Mouse (Mus musculus) forebrain, embryonic 15.5 days (tissue): Measurements from ENCODE around the gene Cbarp. TPM values are rescaled to one million over a fixed set of nuclear protein-coding genes. Genes with fewer than 3 reads are reported as not detected.

Experiments
- ATAC-seq: fragments of 200-750 bp; cut with Nextera tagmentation; replicated peaks from 2 replicates; pipeline ENCODE4 v1.8.0; 2017; ENCODE audit warnings: mild to moderate bottlenecking, moderate TSS enrichment, moderate library complexity
- H3K27ac ChIP-seq: fragments of 300-500 bp; sonication (generic); replicated peaks from 2 replicates; pipeline ENCODE4 v1.5.1; 2015; ENCODE audit warnings: mild to moderate bottlenecking, inconsistent platforms
- H3K27me3 ChIP-seq: fragments of 300-500 bp; sonication (generic); 2 replicates; pipeline ENCODE4 v1.6.1; 2015; ENCODE audit warnings: inconsistent platforms
- H3K36me3 ChIP-seq: fragments of 300-500 bp; sonication (generic); 2 replicates; pipeline ENCODE4 v1.6.1; 2015; ENCODE audit warnings: mild to moderate bottlenecking, inconsistent platforms
- H3K4me1 ChIP-seq: fragments of 300-500 bp; sonication (generic); 2 replicates; pipeline ENCODE4 v1.6.1; 2015; ENCODE audit warnings: inconsistent platforms
- H3K4me2 ChIP-seq: fragments of 300-500 bp; sonication (generic); replicated peaks from 2 replicates; pipeline ENCODE4 v1.6.1; 2015; ENCODE audit warnings: mild to moderate bottlenecking, inconsistent platforms
- H3K4me3 ChIP-seq: fragments of 300-500 bp; sonication (generic); 2 replicates; pipeline ENCODE4 v1.5.1; 2015; ENCODE audit warnings: mild to moderate bottlenecking, inconsistent platforms
- H3K9ac ChIP-seq: fragments of 300-500 bp; sonication (generic); replicated peaks from 2 replicates; pipeline ENCODE4 v1.6.1; 2015; ENCODE audit warnings: mild to moderate bottlenecking, inconsistent platforms
- H3K9me3 ChIP-seq: fragments of 300-500 bp; sonication (generic); 2 replicates; pipeline ENCODE4 v1.6.1; 2016; ENCODE audit warnings: inconsistent platforms
- WGBS: fragments of 180-500 bp; shearing (Covaris S2); methylation state at CpG from one replicate; pipeline ENCODE4 v1.1.7; 2015; ENCODE audit warnings: mixed read lengths; 5-methylcytosine and 5-hydroxymethylcytosine counted together
- polyA plus RNA-seq: library from polyadenylated mRNA; unstranded; fragments of >200 nt; fragmentation: Nextera tagmentation; extraction: Ambion mirVana; gene quantifications from 2 replicates; pipeline ENCODE4 v1.2.1, GENCODE M21; 2015

Gene Cbarp
- polyA plus RNA-seq, 1 experiment from 2014 or later, result 39.5 TPM

DNA sequence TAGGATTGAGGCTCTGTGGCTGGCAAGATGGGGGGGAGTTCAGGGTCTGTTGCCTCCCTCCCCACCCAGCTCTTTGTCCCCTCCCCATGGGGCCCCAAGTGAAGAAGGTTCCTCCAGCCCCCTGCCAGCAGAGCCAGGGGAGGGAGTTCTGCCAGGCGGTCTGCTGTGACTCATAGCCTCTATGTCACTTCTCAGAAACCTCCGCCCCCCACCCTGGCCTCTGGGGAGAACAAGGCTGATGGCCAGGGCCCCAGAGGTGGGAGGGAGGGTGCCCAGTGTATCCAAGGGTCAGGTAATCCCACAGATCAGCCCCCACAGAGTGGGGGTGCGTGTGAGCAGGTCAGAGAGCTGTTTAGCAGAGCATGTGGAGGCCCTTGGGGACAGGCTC is 12.2 kb upstream of the Cbarp start:
- 46% methylated on average over 3 of the region's 3 CpGs for WGBS
- H3K36me3 ChIP-seq, result peaks cover 56% of the 10 kb centered on the region

DNA sequence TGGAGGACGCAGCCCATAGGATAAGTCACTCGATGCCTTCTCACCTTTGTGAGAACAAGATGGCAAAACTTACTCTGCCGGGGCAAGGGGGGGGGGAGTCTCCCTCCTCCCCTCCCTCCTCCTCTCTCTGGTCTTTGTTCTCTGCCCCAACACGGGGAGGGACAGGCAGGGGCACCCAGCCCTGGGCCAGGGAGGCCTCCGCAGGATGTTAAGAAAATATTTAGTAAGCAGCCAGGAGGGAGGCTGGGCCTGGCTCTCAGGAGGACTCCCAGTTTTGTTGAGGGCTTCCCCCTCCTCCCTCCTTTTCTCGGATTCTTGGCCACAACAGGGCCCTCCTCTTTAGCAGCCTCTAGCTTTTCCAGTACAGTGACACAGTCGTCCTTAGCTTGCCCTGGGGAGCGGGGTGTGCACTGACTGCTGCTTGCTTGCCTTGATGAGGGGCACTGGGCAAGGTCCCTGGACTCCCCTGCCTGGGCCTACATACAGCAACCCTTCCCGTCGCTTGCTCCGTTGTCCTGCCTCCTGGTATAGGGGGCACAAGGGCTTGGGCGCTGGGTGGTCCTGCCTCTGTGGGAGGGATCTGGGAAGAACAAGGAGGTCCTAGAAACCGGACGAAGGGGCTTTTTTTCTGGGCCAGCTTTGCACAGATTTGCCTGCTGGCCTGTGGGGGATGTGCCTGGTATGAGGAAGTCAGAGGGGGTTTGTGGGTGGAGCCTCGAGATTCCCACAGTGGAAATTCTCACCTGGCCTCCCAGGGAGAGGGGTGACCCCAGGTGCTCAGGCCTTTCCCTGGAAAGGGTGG is 11.6 kb upstream of the Cbarp start:
- 2% methylated on average over 15 of the region's 15 CpGs for WGBS
- no peak for ATAC-seq
- peaks cover 62% of the 10 kb centered on the region for H3K4me1 ChIP-seq

More for the DNA sequence above, 12.2 kb upstream of the Cbarp start:
- Histone ChIP-seq H3K27ac (peak overlapping the region; percentile 100), H3K9me3 (no peaks in the 10 kb centered on the region), H3K4me1 (peaks cover 66% of the 10 kb centered on the region), H3K4me2 (peak overlapping the region; percentile 96), H3K27me3 (no peaks in the 10 kb centered on the region), H3K4me3 (peak overlapping the region; percentile 80), H3K9ac (peak overlapping the region; percentile 99)
- no peak for ATAC-seq

DNA sequence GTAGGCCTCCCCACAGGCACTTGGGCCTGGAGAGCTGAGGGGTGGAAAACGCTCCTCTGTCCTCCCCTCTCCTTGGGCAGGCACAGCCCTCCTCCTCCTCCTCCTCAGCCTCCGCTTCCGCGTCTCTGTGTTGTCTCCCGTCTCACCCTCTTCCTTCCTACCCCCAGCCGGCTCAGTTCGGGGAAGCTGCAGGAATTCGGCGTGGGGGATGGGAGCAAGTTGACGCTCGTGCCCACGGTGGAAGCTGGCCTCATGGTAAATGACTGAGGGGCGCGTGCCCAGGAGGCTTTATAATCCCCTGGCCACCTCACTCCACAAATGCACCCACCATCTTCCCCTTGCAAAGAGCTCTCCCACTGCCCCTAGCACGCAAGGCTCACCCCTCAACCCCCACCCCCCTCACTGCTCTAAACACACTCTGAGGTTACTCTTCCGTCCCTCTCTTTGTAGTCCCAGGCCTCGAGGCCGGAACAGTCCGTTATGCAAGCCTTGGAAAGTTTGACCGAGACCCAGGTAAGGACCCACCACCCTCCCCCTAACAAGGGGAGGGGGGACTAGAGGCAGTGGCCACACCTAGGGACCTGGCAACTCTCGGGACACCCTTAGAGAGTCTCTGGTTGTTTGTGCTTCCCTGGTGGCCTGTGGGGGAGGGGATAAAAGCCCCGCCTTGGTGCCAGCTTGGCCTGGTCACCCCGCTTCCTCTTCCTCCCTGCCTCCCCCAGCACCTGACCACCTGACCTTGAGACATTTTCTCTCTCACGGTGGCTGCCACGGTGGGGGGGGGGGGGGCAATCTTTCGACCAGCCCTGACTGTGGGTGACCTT is 10.8 kb upstream of the Cbarp start:
- WGBS, result under 1% methylated on average over 26 of the region's 26 CpGs
- peak overlapping the region; percentile 100 for H3K27ac ChIP-seq
- ATAC-seq, result no peak
- H3K4me3 ChIP-seq, result peak overlapping the region; percentile 80
- H3K27me3 ChIP-seq, result no peaks in the 10 kb centered on the region
- peak overlapping the region; percentile 99 for H3K9ac ChIP-seq
- H3K4me2 ChIP-seq, result peak overlapping the region; percentile 96
- peaks cover 54% of the 10 kb centered on the region for H3K4me1 ChIP-seq
- H3K36me3 ChIP-seq, result peaks cover 45% of the 10 kb centered on the region
- no peaks in the 10 kb centered on the region for H3K9me3 ChIP-seq

More for the DNA sequence above, 11.6 kb upstream of the Cbarp start:
- H3K27ac ChIP-seq, result peak overlapping the region; percentile 100
- H3K4me2 ChIP-seq, result peak overlapping the region; percentile 96
- H3K27me3 ChIP-seq, result no peaks in the 10 kb centered on the region
- peak overlapping the region; percentile 80 for H3K4me3 ChIP-seq
- H3K36me3 ChIP-seq, result peaks cover 53% of the 10 kb centered on the region
- peak overlapping the region; percentile 99 for H3K9ac ChIP-seq
- H3K9me3 ChIP-seq, result no peaks in the 10 kb centered on the region

DNA sequence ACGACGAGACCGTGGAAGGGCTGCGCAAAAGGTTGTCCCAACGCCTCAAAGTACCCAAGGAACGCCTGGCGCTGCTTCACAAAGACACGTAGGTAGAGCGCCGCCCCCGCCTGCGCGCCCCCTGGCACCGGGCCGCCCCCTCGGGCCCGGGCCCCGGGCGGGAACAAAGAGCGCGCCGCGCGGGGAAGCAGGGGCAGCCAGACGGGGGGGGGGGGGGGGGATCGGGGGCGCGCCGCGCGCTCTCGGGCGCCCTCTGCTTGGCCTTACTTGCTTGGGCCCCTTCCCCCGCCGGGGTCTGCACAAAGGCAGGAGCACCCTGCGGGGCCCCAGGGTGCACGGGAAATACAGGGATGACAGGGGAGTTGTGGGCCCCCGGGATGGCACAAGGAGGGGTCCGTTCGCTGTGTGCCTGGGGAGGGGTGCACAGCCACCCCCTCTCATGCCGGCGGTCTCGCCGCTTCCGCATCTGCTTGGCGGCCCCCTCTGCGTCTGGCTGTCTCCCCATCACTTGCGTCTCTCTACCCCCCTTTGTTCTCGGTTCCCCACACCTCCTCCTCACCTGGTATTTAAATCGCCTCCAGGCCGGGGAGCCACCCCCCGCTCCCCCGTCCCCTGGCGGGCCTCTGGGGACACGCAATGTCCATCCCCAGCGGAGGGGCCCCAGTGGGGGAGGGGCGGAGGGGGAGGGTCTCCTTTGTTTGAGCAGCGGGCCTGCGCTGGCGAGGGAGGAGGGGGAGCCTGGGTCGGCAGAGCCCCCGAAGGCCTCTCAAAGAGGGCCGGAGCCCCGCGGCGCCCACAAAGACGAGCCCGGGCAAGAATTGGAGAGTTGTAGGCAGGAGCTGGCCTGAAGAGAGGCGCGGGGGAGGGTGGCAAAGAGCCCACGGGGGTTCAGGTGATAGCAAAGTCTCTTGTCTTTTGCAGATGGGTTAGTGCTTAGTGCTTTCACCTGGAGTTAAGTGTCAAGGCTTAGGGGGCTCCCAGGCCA is 9.9 kb upstream of the Cbarp start:
- Histone ChIP-seq H3K9ac (peak overlapping the region; percentile 99), H3K9me3 (no peaks in the 10 kb centered on the region), H3K36me3 (peaks cover 36% of the 10 kb centered on the region), H3K4me2 (peak overlapping the region; percentile 96), H3K27me3 (no peaks in the 10 kb centered on the region), H3K4me1 (peaks cover 53% of the 10 kb centered on the region), H3K27ac (peak overlapping the region; percentile 100), H3K4me3 (peak overlapping the region; percentile 80)
- ATAC-seq, result 0 out of 2 replicates have a peak, but pooled peaks have one; percentile 2
- WGBS, result 0% methylated on average over 47 of the region's 71 CpGs

DNA sequence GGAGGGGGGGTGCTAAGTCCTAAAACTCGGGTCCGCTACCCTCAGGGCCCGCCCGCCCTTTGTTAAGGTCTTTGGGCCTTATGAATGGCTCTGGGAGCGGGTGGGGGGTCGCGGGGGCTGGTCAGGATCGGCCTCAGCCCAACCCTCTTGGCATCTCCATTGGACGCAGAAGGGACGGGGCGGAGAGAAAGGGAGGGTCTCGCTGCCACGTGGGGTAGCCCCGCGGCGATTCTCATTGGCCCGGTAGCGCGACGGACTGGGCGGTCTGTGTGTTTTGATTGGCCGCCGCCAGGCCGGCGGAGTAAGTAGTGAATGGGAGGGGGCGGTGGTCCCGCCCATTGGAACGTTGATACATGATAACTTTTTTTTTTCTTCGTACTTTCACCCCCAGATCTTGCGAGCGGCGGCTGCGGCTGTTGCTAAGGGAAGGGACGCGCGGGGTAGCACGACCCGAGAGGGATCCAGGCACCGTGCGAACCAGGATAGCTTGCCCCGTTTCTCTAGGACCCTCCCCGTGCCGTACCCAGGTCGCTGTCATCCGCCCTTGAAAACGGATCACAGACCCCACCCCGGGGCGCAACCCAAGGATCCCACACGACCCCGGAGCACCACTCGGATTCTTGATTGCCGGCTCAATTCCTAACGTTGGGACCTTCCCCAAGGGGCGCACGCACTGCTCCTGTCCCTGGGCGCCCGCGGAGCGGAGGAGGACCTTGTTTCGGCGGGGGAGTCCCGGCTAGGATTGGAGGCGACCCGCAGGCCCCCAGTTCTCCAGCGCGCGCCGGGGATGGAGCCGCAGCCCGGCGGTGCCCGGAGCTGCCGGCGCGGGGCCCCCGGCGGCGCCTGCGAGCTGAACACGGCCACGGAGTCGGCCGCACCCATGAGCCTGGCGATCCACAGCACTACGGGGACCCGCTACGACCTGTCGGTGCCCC is 8.9 kb upstream of the Cbarp start:
- H3K4me3 ChIP-seq, result peak overlapping the region; percentile 80
- ATAC-seq, result peak; percentile 84
- H3K4me2 ChIP-seq, result peak overlapping the region; percentile 96
- under 1% methylated on average over 81 of the region's 88 CpGs for WGBS
- H3K9me3 ChIP-seq, result no peaks in the 10 kb centered on the region
- H3K9ac ChIP-seq, result peak overlapping the region; percentile 99
- no peaks in the 10 kb centered on the region for H3K27me3 ChIP-seq
- H3K36me3 ChIP-seq, result peaks cover 34% of the 10 kb centered on the region
- peaks cover 50% of the 10 kb centered on the region for H3K4me1 ChIP-seq
- peak overlapping the region; percentile 100 for H3K27ac ChIP-seq

DNA sequence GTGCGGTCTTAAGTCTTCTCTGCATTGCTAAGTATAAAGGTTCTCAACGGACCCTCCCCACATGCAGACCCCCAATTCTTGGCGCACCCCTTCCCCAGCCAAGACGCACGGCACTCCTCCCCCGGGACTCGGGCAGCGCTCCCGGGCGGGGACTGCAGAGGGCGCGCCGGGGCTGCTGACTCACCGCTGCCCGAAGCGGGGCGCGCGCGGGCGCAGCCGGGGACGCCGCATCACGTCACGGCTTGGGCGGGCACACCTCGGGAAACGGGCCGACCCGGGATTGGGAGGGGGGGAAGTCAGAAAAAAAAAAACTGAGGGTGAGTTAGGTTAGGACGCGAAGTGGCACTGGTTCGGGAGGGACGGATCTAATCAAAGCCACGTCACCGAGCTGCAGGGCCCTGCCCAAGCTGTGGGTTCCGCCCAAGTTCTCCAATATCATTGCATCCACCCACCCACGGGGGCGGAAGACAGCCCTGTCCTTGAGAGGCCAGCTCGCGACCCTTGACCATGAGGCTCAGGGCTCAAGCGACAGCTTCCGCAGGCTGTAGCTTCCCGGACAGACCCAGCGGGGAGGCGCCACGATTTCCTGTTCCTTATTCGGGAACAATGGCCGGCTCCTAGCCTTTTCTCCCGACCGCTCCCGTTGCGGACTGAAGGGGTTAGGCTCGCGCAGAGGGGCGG is 8.1 kb upstream of the Cbarp start:
- H3K36me3 ChIP-seq, result peaks cover 34% of the 10 kb centered on the region
- H3K9me3 ChIP-seq, result no peaks in the 10 kb centered on the region
- ATAC-seq, result peak; percentile 47
- H3K4me1 ChIP-seq, result peaks cover 42% of the 10 kb centered on the region
- under 1% methylated on average over 57 of the region's 57 CpGs for WGBS
- no peaks in the 10 kb centered on the region for H3K27me3 ChIP-seq
- peak overlapping the region; percentile 100 for H3K27ac ChIP-seq
- peak overlapping the region; percentile 98 for H3K9ac ChIP-seq
- peak overlapping the region; percentile 66 for H3K4me2 ChIP-seq
- peak overlapping the region; percentile 80 for H3K4me3 ChIP-seq

DNA sequence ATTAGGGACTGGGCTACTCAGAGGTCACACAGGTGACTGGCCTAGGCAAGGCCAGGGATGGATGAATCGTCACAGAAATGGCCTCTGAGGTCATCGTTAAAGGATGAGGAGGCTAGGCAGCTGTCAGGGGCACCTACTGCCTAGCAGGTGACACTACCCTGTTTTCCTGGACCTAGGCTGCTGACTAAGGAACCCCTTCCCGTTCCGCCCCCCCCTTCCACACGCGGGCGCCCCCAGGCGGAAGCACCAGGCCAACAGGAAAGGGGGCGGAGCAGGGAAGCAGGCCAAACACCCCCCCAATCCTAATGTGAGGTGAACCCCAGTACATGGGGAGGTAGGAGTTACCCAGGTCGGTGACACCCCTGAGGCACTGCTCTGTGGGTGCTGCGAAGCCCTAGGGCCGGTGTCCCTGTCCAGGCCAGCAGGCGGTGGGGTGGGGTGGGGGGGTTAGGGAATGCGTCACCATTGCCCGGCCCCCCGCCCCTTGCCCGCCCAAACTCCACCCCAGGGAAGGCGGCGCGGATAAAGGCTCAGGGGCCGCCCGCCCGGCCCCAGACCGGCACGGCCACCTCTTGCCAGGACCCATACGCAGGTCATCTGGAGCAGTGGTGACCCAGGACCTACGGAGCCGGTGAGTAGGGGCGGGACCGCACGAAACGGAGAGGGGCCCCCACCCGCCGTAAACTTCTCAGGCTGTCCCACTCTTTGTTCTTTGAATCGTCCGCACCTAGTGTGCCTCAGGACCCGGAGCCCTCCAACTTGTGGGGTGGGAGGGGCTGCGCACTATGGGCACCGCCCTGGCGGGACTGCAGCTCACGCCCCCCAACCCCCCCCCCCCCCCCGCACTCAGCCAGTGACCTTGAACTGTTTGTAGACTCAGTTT is 7.3 kb upstream of the Cbarp start, which contains the start of gene Midn:
Gene Midn (plus strand): TSS at position 554 of the 883 bp plus-strand sequence.
- Histone ChIP-seq H3K9ac (peak within 1 kb of the TSS; percentile 98), H3K4me1 (peaks cover 41% of the 10 kb centered on the region)
- WGBS, result under 1% methylated on average over 41 of the region's 42 CpGs

DNA sequence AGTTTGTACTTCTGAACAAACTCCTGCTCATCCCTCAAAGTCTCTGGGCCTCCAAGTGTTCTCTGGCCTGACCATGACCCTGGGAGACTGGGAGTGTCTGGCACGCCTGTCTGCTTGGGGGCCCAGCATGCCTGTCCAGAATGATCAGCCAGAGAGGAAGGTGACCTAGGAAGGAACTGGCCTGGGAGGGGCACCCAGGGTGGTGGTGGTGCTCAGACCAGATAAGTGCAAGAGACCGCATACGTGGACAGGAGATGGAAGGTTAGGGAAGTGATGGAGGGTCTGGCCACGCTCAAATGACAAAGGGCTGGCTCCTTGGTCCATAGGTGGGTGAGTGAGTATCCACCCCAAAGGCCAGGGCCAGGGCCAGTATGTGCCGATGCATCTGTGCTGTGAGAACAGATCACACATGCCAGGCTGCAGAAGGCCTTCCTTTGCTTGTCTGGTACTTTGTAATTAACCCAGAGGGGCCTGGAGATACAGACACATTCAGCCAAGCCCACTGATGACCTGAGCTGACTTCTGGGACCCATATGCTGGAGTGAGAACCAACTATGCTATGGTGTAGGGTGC is 6.6 kb upstream of the Cbarp start:
- Histone ChIP-seq H3K9ac (no peak overlapping the region), H3K36me3 (peaks cover 25% of the 10 kb centered on the region), H3K4me1 (peaks cover 39% of the 10 kb centered on the region), H3K9me3 (no peaks in the 10 kb centered on the region), H3K4me2 (peak overlapping the region; percentile 66), H3K4me3 (peak overlapping the region; percentile 80), H3K27ac (peak overlapping the region; percentile 100), H3K27me3 (no peaks in the 10 kb centered on the region)
- no peak for ATAC-seq
- WGBS, result 77% methylated on average over 5 of the region's 5 CpGs

More for the DNA sequence above, 7.3 kb upstream of the Cbarp start, which contains the start of gene Midn:
- peak within 1 kb of the TSS; percentile 100 for H3K27ac ChIP-seq
- H3K36me3 ChIP-seq, result peaks cover 28% of the 10 kb centered on the region
- ATAC-seq, result peak; percentile 20
- no peaks in the 10 kb centered on the region for H3K9me3 ChIP-seq
- no peaks in the 10 kb centered on the region for H3K27me3 ChIP-seq
- H3K4me3 ChIP-seq, result peak within 1 kb of the TSS; percentile 80
- peak within 1 kb of the TSS; percentile 66 for H3K4me2 ChIP-seq

DNA sequence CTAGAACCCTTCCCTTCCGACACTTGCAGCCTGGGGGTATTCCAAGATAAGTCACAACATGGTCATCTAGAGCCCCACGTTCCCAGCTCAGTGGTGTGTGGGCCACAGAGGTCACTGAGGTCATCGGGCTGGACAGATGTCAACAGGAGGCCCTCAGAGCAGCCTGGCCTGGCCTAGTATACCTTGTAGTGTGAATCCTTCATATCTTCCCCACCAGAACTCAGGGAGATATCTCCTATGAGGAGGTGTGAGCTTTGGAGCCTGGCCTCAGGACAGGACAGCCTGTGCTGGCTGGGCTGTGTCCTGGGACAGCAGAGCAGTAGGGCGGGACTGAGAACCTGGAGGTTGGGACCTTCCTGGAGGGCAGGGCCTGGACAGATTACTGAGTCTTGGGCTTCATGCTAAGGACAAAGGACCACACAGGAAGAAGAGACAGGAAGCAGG is 6.0 kb upstream of the Cbarp start:
- Histone ChIP-seq H3K4me2 (no peak overlapping the region), H3K9ac (no peak overlapping the region), H3K36me3 (peaks cover 18% of the 10 kb centered on the region), H3K4me1 (peaks cover 36% of the 10 kb centered on the region), H3K4me3 (no peak overlapping the region), H3K9me3 (no peaks in the 10 kb centered on the region), H3K27ac (no peak overlapping the region), H3K27me3 (no peaks in the 10 kb centered on the region)
- 81% methylated on average over 4 of the region's 4 CpGs for WGBS
- no peak for ATAC-seq
